Mouse (Mus musculus): ENCODE data around the gene Rnasel.

DNA sequence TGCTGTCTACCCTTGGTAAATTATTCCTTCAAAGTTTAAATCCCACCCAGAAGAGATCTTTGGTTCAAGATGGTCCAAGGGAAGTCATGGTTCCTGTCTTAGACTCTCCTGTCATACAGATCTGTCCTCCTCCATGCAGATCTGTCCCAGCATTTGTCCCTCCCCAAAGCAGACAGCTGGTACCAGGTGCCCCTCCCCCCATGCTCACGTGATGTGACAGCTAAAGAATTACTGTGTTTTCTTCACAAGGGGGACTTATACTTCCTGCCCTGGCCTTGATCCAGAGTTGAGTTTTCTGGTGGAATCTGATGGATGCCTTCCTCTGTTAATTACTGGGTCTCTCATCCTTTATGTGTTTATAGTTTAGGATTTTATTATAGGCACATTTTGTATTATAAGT is 677 bp upstream of the Rnasel start:
- TF ChIP-seq CTCF (IDR thresholded peaks at IDR 0.05; ENCODE audit: borderline replicate concordance, insufficient read depth, low read length) (no peak), POLR2A (IDR thresholded peaks at IDR 0.05; ENCODE audit: low read depth, low read length) (no peak)
